Comparison of ENCODE assay signal across 9 mouse cellular contexts in the genomic region with DNA sequence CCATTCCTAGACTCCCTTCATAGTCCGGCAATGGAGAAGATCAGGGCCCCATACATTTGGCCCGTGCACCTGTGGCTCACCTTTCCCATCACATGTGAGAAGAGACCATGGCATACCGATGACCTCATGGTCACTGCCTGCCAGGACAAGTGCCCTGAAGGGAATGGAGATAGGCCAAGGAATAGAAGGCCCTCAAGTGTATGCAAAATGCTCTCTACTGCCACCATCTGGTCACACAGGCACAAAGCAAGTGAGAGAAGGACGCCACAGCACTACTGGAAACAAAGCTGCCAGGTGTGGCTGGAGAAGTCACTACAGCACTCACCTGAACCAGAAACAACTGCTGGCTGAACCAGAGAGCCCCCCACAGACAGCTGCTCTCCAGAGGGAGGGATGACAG. TPM values are rescaled to one million over a fixed set of nuclear protein-coding genes. Genes with fewer than 3 reads are reported as not detected.
A peak's percentile ranks its signal among the peaks of the same experiment; 100 is the strongest.
DNase-seq lines count a peak whose midpoint lies in the region; ATAC-seq and TF ChIP-seq lines count a peak whose summit lies in the region.
"Had no signal": no experiment of that assay in that cellular context is flagged by ENCODE, and none has a peak within 500 bp of the region (broad histone marks: within the 10 kb centered on the region; RNA-seq: fewer than 3 reads in every experiment).

No protein-coding gene starts in this region.

- H3K36me3 ChIP-seq in spleen, adult 2 months (ENCODE audit: control insufficient read depth, insufficient read depth, low read length), result peaks cover 68% of the 10 kb centered on the region
- H3K36me3 ChIP-seq in embryonic facial prominence, embryonic 14.5 days (ENCODE audit: control insufficient read depth, insufficient read depth, low read length), result peaks cover 90% of the 10 kb centered on the region

- H3K27me3 ChIP-seq in spleen, adult 2 months (ENCODE audit: control insufficient read depth, insufficient read depth, low read length), result no peaks in the 10 kb centered on the region
- no peaks in the 10 kb centered on the region for H3K27me3 ChIP-seq in embryonic facial prominence, embryonic 14.5 days (replicated peaks; ENCODE audit: control insufficient read depth, insufficient read depth, low read length)

- no peaks in the 10 kb centered on the region for H3K9me3 ChIP-seq in embryonic facial prominence, embryonic 14.5 days (ENCODE audit: control insufficient read depth, low read length)

- H3K4me2 ChIP-seq in embryonic facial prominence, embryonic 14.5 days (ENCODE audit: low read depth, low read length), result no peak overlapping the region

- WGBS in spleen, adult 2 months, result 68% methylated on average over 4 of the region's 4 CpGs
- WGBS in embryonic facial prominence, embryonic 14.5 days, result 59% methylated on average over 4 of the region's 4 CpGs

- ATAC-seq in embryonic facial prominence, embryonic 14.5 days (ENCODE audit: low read depth), result no peak

- H3K9ac ChIP-seq in embryonic facial prominence, embryonic 14.5 days (ENCODE audit: low read depth, low read length), result no peak overlapping the region

- DNase-seq in adrenal gland, adult 2 months, result peak; percentile 34
- no peak for DNase-seq in adrenal gland, postnatal 4 days (ENCODE audit: low spot score in 2 of 2)
- peak in 1 of 2 experiments; percentile 36 for DNase-seq in spleen, adult 2 months (ENCODE audit: low read depth in 1 of 2, low spot score in 2 of 2)
- no peak for DNase-seq in spleen, adult 12 weeks (ENCODE audit: low spot score)
- DNase-seq in embryonic facial prominence, embryonic 14.5 days (ENCODE audit: low spot score), result peak; percentile 40
- DNase-seq in kidney, adult 9 months, result peak; percentile 75
- peak; percentile 67 to 74 for DNase-seq in lung, postnatal 4 days
- peak; percentile 65 for DNase-seq in thymus, postnatal 0 days (ENCODE audit: low spot score)

- no peak overlapping the region for H3K4me3 ChIP-seq in spleen, adult 2 months (ENCODE audit: extremely low read depth, insufficient read depth, insufficient read length)
- no peak overlapping the region for H3K4me3 ChIP-seq in embryonic facial prominence, embryonic 14.5 days (ENCODE audit: low read depth, low read length)
- H3K4me3 ChIP-seq: myocyte had no signal

- peak; percentile 67; the same call in 1 of the 2 replicates for TF ChIP-seq CTCF in spleen, adult 2 months (IDR thresholded peaks at IDR 0.05; ENCODE audit: extremely low read depth, insufficient read depth, insufficient read length, insufficient replicate concordance)

- no peak overlapping the region for H3K27ac ChIP-seq in spleen, adult 2 months (ENCODE audit: insufficient read depth, low read length)
- no peak overlapping the region for H3K27ac ChIP-seq in embryonic facial prominence, embryonic 14.5 days (replicated peaks; ENCODE audit: low read depth, low read length)

- H3K4me1 ChIP-seq in spleen, adult 2 months (ENCODE audit: control insufficient read depth, insufficient read depth, insufficient read length), result no peaks in the 10 kb centered on the region
- H3K4me1 ChIP-seq in embryonic facial prominence, embryonic 14.5 days (ENCODE audit: control insufficient read depth, insufficient read depth, low read length), result no peaks in the 10 kb centered on the region

- TF ChIP-seq POLR2A in spleen, adult 2 months (IDR thresholded peaks at IDR 0.05; ENCODE audit: low read depth, low read length), result no peak

RNA-seq across cellular contexts. Expression of gene Necap2, which starts 8.4 kb away (rescaled TPM):
- 10 to 100 TPM; 55.8 to 65.3 TPM for total RNA-seq in adrenal gland, adult 2 months (2021)
- polyA plus RNA-seq in adrenal gland, adult 2 months (2012; rRNA removed), result 54.8 and 63.7 TPM in 2 replicates
- 10 to 100 TPM; 66.0 to 69.1 TPM for total RNA-seq in adrenal gland, postnatal 4 days (2021)
- 71.3 and 101 TPM in 2 replicates for polyA plus RNA-seq in spleen, adult 2 months (2012; rRNA removed)
- polyA plus RNA-seq in embryonic facial prominence, embryonic 14.5 days (2014; fragmentation: Nextera tagmentation; extraction: Ambion mirVana), result 66.5 and 78.8 TPM in 2 replicates
- 93.7 and 103 TPM in 2 replicates for polyA plus RNA-seq in thymus, postnatal 0 days (2015; fragmentation: Nextera tagmentation; extraction: Ambion mirVana)

RNA-seq across cellular contexts. Expression of gene Crocc, which starts 9.4 kb away (rescaled TPM):
- total RNA-seq in adrenal gland, adult 2 months (2021), result 1 to 10 TPM; 5.6 to 7.4 TPM
- 7.1 and 10.5 TPM in 2 replicates for polyA plus RNA-seq in adrenal gland, adult 2 months (2012; rRNA removed)
- 10 to 100 TPM; 16.3 to 24.0 TPM for total RNA-seq in adrenal gland, postnatal 4 days (2021)
- 9.8 and 11.7 TPM in 2 replicates for polyA plus RNA-seq in spleen, adult 2 months (2012; rRNA removed)
- 5.1 and 6.2 TPM in 2 replicates for polyA plus RNA-seq in embryonic facial prominence, embryonic 14.5 days (2014; fragmentation: Nextera tagmentation; extraction: Ambion mirVana)
- 1.9 and 2.1 TPM in 2 replicates for polyA plus RNA-seq in thymus, postnatal 0 days (2015; fragmentation: Nextera tagmentation; extraction: Ambion mirVana)

RNA-seq across cellular contexts. Expression of gene Spata21, which starts 18.4 kb away (rescaled TPM):
- not detected for total RNA-seq in adrenal gland, adult 2 months (2021)
- polyA plus RNA-seq in adrenal gland, adult 2 months (2012; rRNA removed), result not detected in 2 replicates
- total RNA-seq in adrenal gland, postnatal 4 days (2021), result under 1 TPM; 0.68 to 0.81 TPM
- not detected in 2 replicates for polyA plus RNA-seq in spleen, adult 2 months (2012; rRNA removed)
- 0.33 TPM in 1 of 2 replicates, not detected in the other for polyA plus RNA-seq in embryonic facial prominence, embryonic 14.5 days (2014; fragmentation: Nextera tagmentation; extraction: Ambion mirVana)
- 0.15 and 0.17 TPM in 2 replicates for polyA plus RNA-seq in thymus, postnatal 0 days (2015; fragmentation: Nextera tagmentation; extraction: Ambion mirVana)
- polyA plus RNA-seq: myocyte had no signal

RNA-seq across cellular contexts. Expression of gene Mfap2, which starts 59.5 kb away (rescaled TPM):
- 10 to 100 TPM in 1 of 2 experiments, 1 to 10 TPM in 1; 5.7 to 11.1 TPM for total RNA-seq in adrenal gland, adult 2 months (2021)
- polyA plus RNA-seq in adrenal gland, adult 2 months (2012; rRNA removed), result 37.8 and 42.4 TPM in 2 replicates
- total RNA-seq in adrenal gland, postnatal 4 days (2021), result 100 to 1,000 TPM in 1 of 2 experiments, 10 to 100 TPM in 1; 98.0 to 106 TPM
- polyA plus RNA-seq in spleen, adult 2 months (2012; rRNA removed), result 3.1 and 4.6 TPM in 2 replicates
- polyA plus RNA-seq in embryonic facial prominence, embryonic 14.5 days (2014; fragmentation: Nextera tagmentation; extraction: Ambion mirVana), result 745 and 811 TPM in 2 replicates
- polyA plus RNA-seq in thymus, postnatal 0 days (2015; fragmentation: Nextera tagmentation; extraction: Ambion mirVana), result 24.4 and 32.8 TPM in 2 replicates

Comparison
In these comparisons a context has a peak if more than half of its experiments do, and no peak if none do; other contexts are left out.
1. DNase-seq: peak in adrenal gland, adult 2 months (single experiment), embryonic facial prominence, embryonic 14.5 days (single experiment), kidney, adult 9 months (single experiment), lung, postnatal 4 days (2 of 2) and thymus, postnatal 0 days (single experiment); none in adrenal gland, postnatal 4 days (0 of 2) and spleen, adult 12 weeks (single experiment).